In genomic region chr1:155052761-155053166, GRCm38 (mm10) we compare ENCODE assay signal across 10 mouse cellular contexts. TPM values are rescaled to one million over a fixed set of nuclear protein-coding genes. Genes with fewer than 3 reads are reported as not detected.
A peak's percentile ranks its signal among the peaks of the same experiment; 100 is the strongest.
DNase-seq lines count a peak whose midpoint lies in the region; ATAC-seq lines count a peak whose summit lies in the region.
"Had no signal": no experiment of that assay in that cellular context is flagged by ENCODE, and none has a peak within 500 bp of the region (broad histone marks: within the 10 kb centered on the region; RNA-seq: fewer than 3 reads in every experiment).

No protein-coding gene starts in this region.

- H3K4me2 ChIP-seq in heart, embryonic 15.5 days, result no peak overlapping the region
- no peak overlapping the region for H3K4me2 ChIP-seq in forebrain, embryonic 16.5 days (ENCODE audit: low read length)
- no peak overlapping the region for H3K4me2 ChIP-seq in midbrain, embryonic 15.5 days

- H3K9me3 ChIP-seq in heart, embryonic 15.5 days (replicated peaks), result no peaks in the 10 kb centered on the region
- H3K9me3 ChIP-seq in forebrain, embryonic 16.5 days (ENCODE audit: control insufficient read depth, low read length), result no peaks in the 10 kb centered on the region
- no peaks in the 10 kb centered on the region for H3K9me3 ChIP-seq in midbrain, embryonic 15.5 days
- H3K9me3 ChIP-seq: G1E had no signal

- H3K9ac ChIP-seq in heart, embryonic 15.5 days, result no peak overlapping the region
- no peak overlapping the region for H3K9ac ChIP-seq in forebrain, embryonic 16.5 days (replicated peaks; ENCODE audit: low read depth, low read length)
- no peak overlapping the region for H3K9ac ChIP-seq in midbrain, embryonic 15.5 days

- no peak for DNase-seq in heart, adult 8-10 months (ENCODE audit: low spot score)
- DNase-seq in NIH3T3 (ENCODE audit: low read depth), result peak; percentile 77
- no peak for DNase-seq in retina, embryonic 14.5 days (ENCODE audit: low spot score)
- DNase-seq in spleen, postnatal 14 days (ENCODE audit: low spot score in 2 of 2), result no peak
- no peak for DNase-seq in layer of hippocampus, adult 9-10 months (ENCODE audit: low spot score)
- DNase-seq: right cerebral cortex, adult 18-20 months had no signal

- H3K27ac ChIP-seq in heart, embryonic 15.5 days, result peak overlapping the region; percentile 83
- H3K27ac ChIP-seq in forebrain, embryonic 16.5 days (ENCODE audit: low read length), result peak overlapping the region; percentile 74
- peak overlapping the region; percentile 42 for H3K27ac ChIP-seq in midbrain, embryonic 15.5 days

- no peak overlapping the region for H3K4me3 ChIP-seq in heart, embryonic 15.5 days
- H3K4me3 ChIP-seq in forebrain, embryonic 16.5 days (replicated peaks; ENCODE audit: low read length), result no peak overlapping the region
- no peak overlapping the region for H3K4me3 ChIP-seq in midbrain, embryonic 15.5 days

- no peaks in the 10 kb centered on the region for H3K36me3 ChIP-seq in heart, embryonic 15.5 days
- no peaks in the 10 kb centered on the region for H3K36me3 ChIP-seq in forebrain, embryonic 16.5 days (ENCODE audit: control insufficient read depth, insufficient read depth)
- H3K36me3 ChIP-seq in midbrain, embryonic 15.5 days (replicated peaks), result no peaks in the 10 kb centered on the region
- H3K36me3 ChIP-seq: G1E had no signal

- WGBS in heart, embryonic 15.5 days, result 30% methylated on average over 9 of the region's 9 CpGs
- 15% methylated on average over 9 of the region's 9 CpGs for WGBS in forebrain, embryonic 16.5 days
- 9% methylated on average over 9 of the region's 9 CpGs for WGBS in midbrain, embryonic 15.5 days

- ATAC-seq in heart, embryonic 15.5 days (replicated peaks; ENCODE audit: insufficient number of reproducible peaks, insufficient read depth, low FRiP score, low read depth), result no peak
- ATAC-seq in forebrain, embryonic 16.5 days, result peak; percentile 57; the same call in 1 of the 2 replicates
- ATAC-seq in midbrain, embryonic 15.5 days (replicated peaks), result no peak; the same call in 1 of the 2 replicates

- H3K27me3 ChIP-seq in heart, embryonic 15.5 days, result no peaks in the 10 kb centered on the region
- no peaks in the 10 kb centered on the region for H3K27me3 ChIP-seq in forebrain, embryonic 16.5 days (replicated peaks; ENCODE audit: control insufficient read depth, insufficient read depth, low read length)
- no peaks in the 10 kb centered on the region for H3K27me3 ChIP-seq in midbrain, embryonic 15.5 days (replicated peaks)

- H3K4me1 ChIP-seq in heart, embryonic 15.5 days (replicated peaks), result peaks cover 65% of the 10 kb centered on the region
- H3K4me1 ChIP-seq in forebrain, embryonic 16.5 days (replicated peaks; ENCODE audit: control insufficient read depth, insufficient read depth, low read length), result peaks cover 24% of the 10 kb centered on the region
- H3K4me1 ChIP-seq in midbrain, embryonic 15.5 days, result peaks cover 29% of the 10 kb centered on the region

RNA-seq across cellular contexts. Expression of gene Ier5, which starts 46.7 kb away (rescaled TPM):
- polyA plus RNA-seq in heart, embryonic 15.5 days (2015; fragmentation: Nextera tagmentation; extraction: Ambion mirVana), result 5.0 and 5.5 TPM in 2 replicates
- total RNA-seq in heart, adult 8-10 months (2022), result 10 to 100 TPM; 10.3 to 22.4 (median 13.3) TPM
- polyA plus RNA-seq in forebrain, embryonic 16.5 days (2015; fragmentation: Nextera tagmentation; extraction: Ambion mirVana), result 9.3 and 12.6 TPM in 2 replicates
- 7.2 and 9.4 TPM in 2 replicates for polyA plus RNA-seq in midbrain, embryonic 15.5 days (2015; fragmentation: Nextera tagmentation; extraction: Ambion mirVana)
